Mouse (Mus musculus) spleen, postnatal 14 days (tissue): ENCODE data around the gene Ankrd66.
A peak's percentile ranks its signal among the peaks of the same experiment; 100 is the strongest.

Source experiments
- DNase-seq, 2 experiments: peaks; one replicate each; pipeline ENCODE4 v3.0.0; 2021 to 2022; ENCODE audit warnings: low spot score in 2 of 2

The Ankrd66 gene

GRCm38 (mm10) chr17:43543539-43543938, at the start of gene Ankrd66:
TSS of gene Ankrd66 (minus strand) at chr17:43543639.
- no peak for DNase-seq

GRCm38 (mm10) chr17:43592296-43593291, 49.2 kb upstream of the Ankrd66 start:
- DNase-seq: no peak

GRCm38 (mm10) chr17:43590531-43590930, 47.1 kb upstream of the Ankrd66 start:
- no peak for DNase-seq

GRCm38 (mm10) chr17:43589750-43590149, 46.3 kb upstream of the Ankrd66 start:
- no peak for DNase-seq

DNA sequence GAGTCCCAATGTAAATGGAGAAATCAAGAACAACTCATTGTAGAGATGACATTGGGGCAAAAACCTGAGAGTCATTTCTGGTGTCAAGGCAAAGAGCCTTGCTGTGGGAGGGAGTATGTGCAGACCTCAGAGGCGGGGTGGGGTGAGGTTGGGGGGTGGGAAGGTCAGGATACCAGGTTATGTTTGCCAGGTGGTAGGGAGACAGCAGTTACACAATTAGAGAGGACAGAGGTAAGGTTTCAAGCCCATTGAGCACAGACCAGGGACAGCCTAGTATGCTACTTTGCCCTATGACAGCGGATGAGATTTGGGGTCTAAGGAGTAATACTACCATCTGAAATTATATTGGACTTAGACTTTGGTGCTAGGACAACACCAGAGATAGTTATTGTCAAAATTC, 43.8 kb upstream of the Ankrd66 start:
- DNase-seq: no peak

DNA sequence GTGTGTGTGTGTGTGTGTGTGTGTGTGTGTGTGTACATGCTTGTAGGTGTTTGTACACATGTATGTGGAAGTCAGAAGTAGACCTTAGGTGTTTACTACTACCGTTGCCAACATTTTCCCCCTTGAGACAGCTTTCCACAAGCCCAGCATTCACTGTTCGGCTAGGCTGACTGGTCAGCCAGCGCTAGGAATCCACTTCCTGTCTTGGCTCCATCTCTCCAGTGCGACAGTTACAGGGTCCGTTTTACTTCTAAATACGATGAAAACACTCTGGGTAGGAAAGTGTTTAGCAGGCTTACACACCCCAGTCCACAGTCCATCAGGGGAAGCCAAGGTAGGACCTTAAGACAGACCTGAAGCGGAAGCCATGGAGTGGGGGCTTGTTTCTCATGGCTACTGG, 41.3 kb upstream of the Ankrd66 start:
- no peak for DNase-seq

- DNase-seq: no peak
These were observed 37.6 kb upstream of the Ankrd66 start for GRCm38 (mm10) chr17:43581012-43581467.

- no peak for DNase-seq
These were observed 37.0 kb upstream of the Ankrd66 start for GRCm38 (mm10) chr17:43580456-43580855.

GRCm38 (mm10) chr17:43573624-43574073, 30.2 kb upstream of the Ankrd66 start:
- DNase-seq: no peak

GRCm38 (mm10) chr17:43569287-43569686, 25.8 kb upstream of the Ankrd66 start:
- DNase-seq: no peak

DNA sequence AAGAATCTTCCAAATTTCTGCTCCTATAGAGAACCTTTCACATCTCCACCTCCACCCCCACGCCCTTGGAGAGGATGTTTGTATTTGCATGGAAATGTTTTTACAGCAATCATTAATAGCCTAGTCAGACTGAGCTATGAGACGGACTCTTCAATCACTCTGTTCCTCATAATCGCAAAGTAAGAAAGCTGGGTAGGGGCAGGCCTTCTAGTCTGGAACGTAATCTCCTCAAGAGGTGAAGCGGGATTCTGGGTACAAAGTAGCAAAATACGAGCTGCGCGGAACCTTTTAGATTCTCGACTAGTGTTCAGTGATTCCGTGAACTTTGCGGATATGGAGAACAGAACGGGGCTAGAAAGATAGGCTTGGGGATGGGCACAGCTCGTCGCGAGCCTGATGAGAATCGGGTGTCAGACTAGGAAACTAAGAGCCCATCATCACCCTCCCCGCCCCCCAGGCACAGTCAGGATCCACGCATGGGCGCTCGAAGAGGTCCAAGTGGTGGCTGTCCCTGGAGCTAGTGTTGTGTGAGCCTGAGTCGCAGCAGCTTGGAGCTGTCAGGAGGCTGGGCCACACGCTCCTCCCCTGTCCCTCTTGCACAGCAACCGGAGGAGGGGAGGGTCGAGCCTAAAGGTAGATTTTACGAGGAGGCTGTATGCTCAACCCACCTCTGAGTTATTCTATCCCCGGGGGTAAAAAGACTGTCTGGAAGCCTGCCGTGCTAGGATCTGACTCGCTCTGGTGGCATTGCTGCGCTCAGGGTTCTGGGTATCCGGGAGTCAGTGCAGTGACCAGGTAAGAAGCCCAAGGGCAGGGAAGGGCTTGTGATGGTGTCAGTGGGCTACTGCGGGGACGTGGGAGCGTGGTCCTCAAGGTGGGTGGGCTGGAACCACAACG, 24.8 kb upstream of the Ankrd66 start, which contains the start of gene Pla2g7:
TSS of gene Pla2g7 (plus strand) at position 107 of the 897 bp plus-strand sequence.
- DNase-seq: peak in 1 of 2 experiments; percentile 16

DNA sequence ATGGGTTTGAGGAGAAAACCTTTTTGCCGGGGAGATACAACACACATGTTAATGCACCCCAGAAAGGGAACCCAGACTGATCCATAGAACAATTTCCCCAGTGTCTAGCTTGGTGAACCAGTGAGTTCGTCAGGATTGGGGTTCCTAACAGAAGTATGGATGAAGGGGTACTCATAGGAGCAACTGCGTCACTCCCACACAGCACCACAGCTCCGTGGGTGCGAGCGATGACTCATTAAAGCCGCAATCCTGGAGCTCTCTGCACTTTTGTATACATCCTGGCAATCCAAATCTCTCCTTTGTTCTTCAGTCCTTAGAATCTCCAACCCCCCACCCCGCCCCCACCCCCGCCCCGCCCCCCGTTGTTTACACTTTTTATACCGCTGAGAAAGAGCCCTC, 24.2 kb upstream of the Ankrd66 start:
- DNase-seq: no peak

DNA sequence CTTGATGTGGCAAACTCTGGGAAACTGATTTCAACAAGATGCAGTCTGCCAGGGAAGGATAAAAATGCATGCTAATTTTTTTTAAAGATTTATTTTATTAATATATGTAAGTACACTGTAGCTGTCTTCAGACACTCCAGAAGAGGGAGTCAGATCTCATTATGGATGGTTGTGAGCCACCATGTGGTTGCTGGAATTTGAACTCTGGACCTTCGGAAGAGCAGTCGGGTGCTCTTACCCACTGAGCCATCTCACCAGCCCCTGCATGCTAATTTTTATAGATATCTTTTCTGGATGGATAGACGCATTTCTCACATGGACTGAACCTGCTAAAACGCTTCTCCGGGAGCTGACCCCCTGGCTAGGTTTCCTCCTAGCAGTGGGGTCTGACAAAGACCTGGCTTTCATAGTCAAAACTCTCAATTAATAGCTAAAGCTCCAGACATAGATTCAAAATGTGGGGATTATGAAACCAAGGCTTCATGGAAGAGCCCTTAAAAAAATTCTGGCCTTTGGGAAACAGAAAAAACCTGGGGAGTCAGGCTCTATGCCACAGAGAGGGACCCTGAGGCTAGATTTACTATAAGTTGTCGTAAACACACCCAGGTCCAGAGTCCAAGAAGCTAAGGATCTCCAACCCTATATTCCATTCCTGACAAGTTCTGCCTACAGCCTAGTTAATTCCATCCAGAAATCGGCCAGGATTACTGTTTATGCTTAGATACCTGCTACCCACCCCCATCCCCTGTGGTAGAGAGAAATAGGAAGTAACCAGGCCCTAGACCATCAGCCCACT, 20.0 kb upstream of the Ankrd66 start:
- DNase-seq: no peak

DNA sequence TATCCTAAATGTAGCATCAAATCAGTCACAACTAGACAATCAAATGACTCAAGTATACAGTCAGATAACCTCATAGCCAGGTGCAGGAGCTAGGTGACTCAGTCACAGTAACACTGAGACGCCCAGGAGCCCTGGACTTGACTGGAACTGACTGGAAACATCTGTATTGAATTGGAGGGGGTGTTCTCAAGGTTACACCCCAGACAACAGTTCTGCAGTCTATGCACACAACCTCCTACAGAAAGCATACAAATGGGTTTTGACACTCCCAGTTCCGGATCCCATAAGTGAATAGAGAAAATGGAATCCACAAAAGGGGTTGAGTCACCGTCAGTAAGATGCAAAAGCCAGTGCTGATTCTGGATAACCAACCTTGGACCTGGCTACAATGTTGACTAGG, 15.2 kb upstream of the Ankrd66 start:
- no peak for DNase-seq

- DNase-seq: no peak
These were observed 14.2 kb upstream of the Ankrd66 start for GRCm38 (mm10) chr17:43557541-43558090.

DNA sequence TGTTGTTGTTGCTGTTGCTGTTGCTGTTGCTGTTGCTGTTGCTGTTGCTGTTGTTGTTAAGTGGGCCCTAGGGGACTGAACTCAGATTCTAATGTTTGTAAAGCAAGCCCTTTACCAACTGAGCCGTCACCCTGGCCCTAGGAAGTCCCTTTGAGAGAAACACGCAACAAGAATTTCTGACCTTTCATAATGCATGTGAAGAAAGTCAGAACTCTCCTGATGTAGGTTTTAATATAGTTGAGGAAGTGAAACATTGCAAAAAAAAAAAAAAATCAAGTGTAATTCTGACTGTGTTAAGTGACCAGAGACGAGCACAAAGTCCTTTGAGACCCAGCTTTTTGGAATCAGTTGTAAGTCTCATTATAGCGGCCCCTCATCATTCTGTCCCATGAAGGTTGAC, 13.7 kb upstream of the Ankrd66 start:
- DNase-seq: no peak

DNA sequence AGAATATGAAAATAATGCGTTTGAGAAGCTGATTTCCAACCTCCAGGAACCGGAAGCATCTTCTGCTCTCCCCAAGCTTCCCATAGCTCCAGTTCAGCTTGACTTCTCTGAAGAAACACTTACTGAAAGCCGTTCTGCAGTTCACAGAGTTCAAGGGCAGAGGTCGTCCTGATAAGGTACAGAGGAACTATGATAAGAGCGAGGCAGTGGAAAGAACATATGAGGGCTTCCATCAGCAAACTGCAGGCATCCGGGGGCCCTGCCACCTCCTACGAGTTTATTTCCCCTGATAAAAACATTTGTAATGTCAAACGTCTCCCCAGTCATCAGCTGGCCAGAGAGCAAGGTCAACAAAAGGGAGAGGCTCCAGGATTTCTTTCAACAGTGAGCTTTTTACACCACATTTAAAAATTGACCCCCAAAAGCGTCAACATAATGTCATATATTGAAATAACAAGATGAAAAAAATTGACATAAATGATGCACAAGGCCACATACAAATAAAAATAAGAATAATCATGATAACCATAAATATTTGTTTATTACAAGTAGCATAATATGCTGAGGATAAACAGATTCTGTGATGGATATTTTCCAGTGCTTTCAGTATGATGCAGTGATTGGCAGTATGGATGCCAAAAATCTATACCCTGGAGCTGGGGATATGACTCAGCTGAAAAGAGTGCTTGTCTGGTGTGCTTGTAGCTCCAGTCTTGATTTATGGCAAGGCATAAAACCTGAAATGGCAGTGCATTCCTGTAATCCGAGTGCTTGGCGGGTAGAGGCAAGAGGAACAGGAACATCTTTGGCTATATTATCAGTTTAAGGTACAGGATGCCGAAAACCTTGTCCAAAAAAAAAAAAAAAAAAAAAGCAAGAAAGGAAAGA, 11.3 kb upstream of the Ankrd66 start:
- DNase-seq: no peak

DNA sequence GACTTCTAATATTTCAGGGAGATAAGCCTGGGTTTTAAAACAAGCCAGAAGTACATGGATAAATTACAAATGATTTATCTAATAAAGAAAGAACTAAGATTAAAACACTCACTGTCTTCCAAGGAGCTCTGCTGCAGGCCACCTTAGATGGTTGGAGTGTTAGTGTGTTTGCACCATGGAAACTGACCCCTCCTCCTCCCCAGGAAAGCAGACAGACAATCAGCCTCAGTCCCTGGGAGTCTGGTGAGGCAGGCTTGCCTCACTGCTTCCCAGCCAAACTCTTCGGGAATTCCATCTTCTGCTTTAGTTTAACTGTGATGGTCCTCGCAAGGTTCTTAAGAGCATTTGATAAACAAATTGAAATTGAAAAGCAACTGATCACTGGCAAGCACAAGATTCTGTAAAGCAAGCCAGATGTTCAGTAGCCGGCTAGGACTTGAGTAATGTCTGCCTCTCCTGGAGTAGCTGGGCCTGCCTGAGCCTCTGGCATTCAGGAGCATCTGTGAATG, 7.7 kb upstream of the Ankrd66 start:
- DNase-seq: no peak

DNA sequence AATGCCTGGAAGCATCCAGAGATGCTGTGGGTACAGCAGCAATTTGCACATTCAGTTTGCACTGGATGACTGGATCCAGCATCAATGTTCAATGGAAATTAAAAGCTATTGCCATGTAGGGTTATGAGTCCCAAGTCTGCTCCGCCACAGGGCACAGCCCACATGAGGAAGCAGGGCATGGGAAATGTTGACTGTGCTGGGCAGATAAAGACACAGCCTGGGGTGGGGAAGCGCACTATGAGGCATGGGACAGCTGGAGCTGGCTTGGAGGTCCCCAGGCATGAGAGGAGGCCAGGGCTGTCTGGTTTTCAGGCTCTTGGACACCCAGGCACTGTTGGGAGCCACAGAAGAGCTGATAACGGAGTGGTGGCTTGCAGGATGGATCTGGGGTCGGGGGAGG, 601 bp upstream of the Ankrd66 start:
- no peak for DNase-seq

GRCm38 (mm10) chr17:43538767-43539166, 4.7 kb downstream of the Ankrd66 start:
- no peak for DNase-seq
